Mouse (Mus musculus) bone marrow, adult 2 months (tissue): Measurements from ENCODE around the gene Dtnb.

Experiments
- CTCF ChIP-seq: fragments of 200-500 bp; IDR thresholded peaks from 2 replicates; pipeline ENCODE4 v1.5.1; 2011; ENCODE audit warnings: low read length, control low read depth; ENCODE audit not compliant: control insufficient read depth, insufficient read depth
- POLR2A ChIP-seq: fragments of 200-500 bp; IDR thresholded peaks from 2 replicates; pipeline ENCODE4 v1.6.1; 2011; ENCODE audit warnings: low read depth, mild to moderate bottlenecking, control low read depth, low read length, borderline replicate concordance; ENCODE audit not compliant: control insufficient read depth

- peak; percentile 99 for TF ChIP-seq CTCF
- peak; percentile 36; the same call in 1 of the 2 replicates for TF ChIP-seq POLR2A
Observed at GRCm38 (mm10) chr12:3781482-3781881, 209.3 kb downstream of the Dtnb start.
